Mouse (Mus musculus) embryonic facial prominence, embryonic 14.5 days (tissue): ENCODE measurements at regions not wholly inside any gene's neighbourhood (a gene's known extent, or its start where the extent isn't known, plus 50 kb on each side); places are given as distances from the start of the nearest gene placed in this dataset.

Experiments used
- ATAC-seq: fragments of 200-750 bp; cut with Nextera tagmentation; 2 replicates; pipeline ENCODE4 v1.8.0; 2017; ENCODE audit warnings: low read depth, moderate number of reproducible peaks, moderate TSS enrichment
- DNase-seq: peaks from one replicate; pipeline ENCODE4 v3.0.0-alpha.2; 2015; ENCODE audit warnings: low spot score
- H3K27ac ChIP-seq: fragments of 300-500 bp; sonication (generic); replicated peaks from 2 replicates; pipeline ENCODE4 v1.5.1; 2014; ENCODE audit warnings: low read depth, mild to moderate bottlenecking, low read length, moderate library complexity
- H3K27me3 ChIP-seq: fragments of 300-500 bp; sonication (generic); replicated peaks from 2 replicates; pipeline ENCODE4 v1.6.1; 2014; ENCODE audit warnings: low read length; ENCODE audit not compliant: control insufficient read depth, insufficient read depth
- H3K36me3 ChIP-seq: fragments of 300-500 bp; sonication (generic); 2 replicates; pipeline ENCODE4 v1.6.1; 2014; ENCODE audit warnings: low read length, mixed read lengths; ENCODE audit not compliant: control insufficient read depth, insufficient read depth
- H3K4me1 ChIP-seq: fragments of 300-500 bp; sonication (generic); 2 replicates; pipeline ENCODE4 v1.6.1; 2014; ENCODE audit warnings: antibody characterized with exemption, low read length; ENCODE audit not compliant: control insufficient read depth, insufficient read depth
- H3K4me2 ChIP-seq: fragments of 300-500 bp; sonication (generic); 2 replicates; pipeline ENCODE4 v1.6.1; 2014; ENCODE audit warnings: low read depth, mild to moderate bottlenecking, low read length, moderate library complexity, mixed read lengths
- H3K4me3 ChIP-seq: fragments of 300-500 bp; sonication (generic); 2 replicates; pipeline ENCODE4 v1.5.1; 2014; ENCODE audit warnings: low read depth, mild to moderate bottlenecking, low read length
- H3K9ac ChIP-seq: fragments of 300-500 bp; sonication (generic); 2 replicates; pipeline ENCODE4 v1.6.1; 2014; ENCODE audit warnings: low read depth, mild to moderate bottlenecking, low read length, moderate library complexity, mixed read lengths
- H3K9me3 ChIP-seq: fragments of 300-500 bp; sonication (generic); 2 replicates; pipeline ENCODE4 v1.6.1; 2016; ENCODE audit warnings: low read length; ENCODE audit not compliant: control insufficient read depth
- WGBS: fragments of 180-500 bp; shearing (Covaris S2); extraction: QIAGEN DNeasy Blood & Tissue Kit; methylation state at CpG from one replicate; pipeline ENCODE4 v1.1.7; 2014; 5-methylcytosine and 5-hydroxymethylcytosine counted together

DNA sequence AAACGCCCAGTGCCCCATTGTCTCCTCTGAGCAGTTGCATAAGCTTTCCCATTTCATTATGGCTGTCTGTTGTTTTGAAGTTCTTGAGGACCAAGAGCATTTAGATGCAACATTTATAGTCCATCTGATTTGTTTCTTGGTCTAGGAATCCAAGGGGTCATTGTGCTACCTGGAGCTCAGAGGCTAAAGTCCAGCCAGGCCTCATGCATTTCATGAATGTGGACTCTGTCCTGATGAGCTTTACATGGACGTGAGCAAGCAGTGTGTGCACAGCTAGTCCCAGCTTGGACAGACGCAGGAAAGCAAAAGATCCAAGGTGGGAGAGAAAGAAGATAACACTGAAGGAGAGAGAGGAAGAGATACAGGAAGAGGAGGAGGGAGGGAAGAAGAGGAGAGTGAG, 496.0 kb upstream of the 3110018I06Rik start:
- ATAC-seq (no peak), DNase-seq (no peak)
- Histone ChIP-seq H3K27ac (no peak overlapping the region), H3K9ac (no peak overlapping the region), H3K9me3 (no peaks in the 10 kb centered on the region), H3K27me3 (no peaks in the 10 kb centered on the region), H3K4me3 (no peak overlapping the region), H3K36me3 (no peaks in the 10 kb centered on the region), H3K4me2 (no peak overlapping the region), H3K4me1 (no peaks in the 10 kb centered on the region)
- 64% methylated on average over 3 of the region's 3 CpGs for WGBS

DNA sequence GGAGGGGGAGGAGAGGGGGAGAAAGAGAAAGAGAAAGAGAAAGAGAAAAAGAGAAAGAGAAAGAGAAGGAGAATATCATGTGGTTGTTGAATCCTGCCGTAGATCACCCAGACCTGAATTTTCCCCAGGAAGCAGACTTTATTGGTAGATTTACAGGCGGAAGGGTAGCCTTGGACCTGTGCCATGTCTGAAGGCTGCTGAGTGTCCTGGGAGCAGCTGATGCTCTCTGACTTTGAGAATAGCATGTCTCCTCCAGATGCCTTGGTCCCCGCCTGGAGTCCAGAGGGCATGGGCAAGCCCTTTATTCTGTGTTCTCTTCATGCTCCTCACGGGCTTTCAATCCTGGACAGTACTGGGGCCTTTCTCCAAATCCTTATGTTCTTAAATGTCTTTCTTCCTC, 495.4 kb upstream of the 3110018I06Rik start:
- no peak overlapping the region for H3K4me3 ChIP-seq

DNA sequence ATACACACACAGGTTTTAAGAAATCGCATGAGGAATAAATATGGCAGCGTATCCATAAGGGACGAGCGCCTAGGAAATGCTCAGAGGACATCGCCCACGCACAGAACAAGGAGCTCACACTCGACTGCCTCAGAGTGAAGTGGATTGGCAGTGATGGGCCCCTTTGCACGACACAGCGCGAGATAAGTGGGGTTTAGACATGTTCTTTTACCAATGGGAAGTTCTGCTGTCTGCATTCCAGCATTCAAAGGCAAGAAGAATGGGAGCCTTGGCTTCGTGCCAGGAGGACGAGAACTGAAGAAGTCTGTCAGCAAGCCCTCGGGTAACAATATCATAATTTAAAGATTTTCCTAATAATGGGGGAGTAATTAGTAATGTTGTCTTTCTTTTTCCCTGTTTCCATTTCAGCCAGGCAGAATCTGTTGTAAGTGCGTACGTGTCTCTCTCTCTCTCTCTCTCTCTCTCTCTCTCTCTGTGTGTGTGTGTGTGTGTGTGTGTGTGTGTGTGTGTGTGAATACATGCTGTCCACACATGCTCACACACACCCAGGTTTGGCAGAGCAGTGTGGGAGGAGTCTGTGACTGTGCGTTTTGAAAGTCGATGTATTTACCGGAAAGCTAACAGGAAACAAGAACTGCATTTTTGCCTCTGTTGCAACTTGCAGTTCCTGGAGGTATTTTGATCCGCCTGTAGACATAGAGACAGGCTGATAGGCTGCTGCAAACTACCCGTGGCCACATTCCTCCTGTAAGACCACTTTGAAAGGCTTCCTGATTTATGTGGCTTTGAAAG, 477.2 kb upstream of the 3110018I06Rik start:
- 53% methylated on average over 20 of the region's 20 CpGs for WGBS
- Histone ChIP-seq H3K9me3 (no peaks in the 10 kb centered on the region), H3K4me2 (peak overlapping the region; percentile 38)

More for the DNA sequence above, 495.4 kb upstream of the 3110018I06Rik start:
- no peaks in the 10 kb centered on the region for H3K4me1 ChIP-seq
- DNase-seq, result no peak
- no peaks in the 10 kb centered on the region for H3K27me3 ChIP-seq
- no peak overlapping the region for H3K9ac ChIP-seq
- H3K4me2 ChIP-seq, result no peak overlapping the region
- no peak overlapping the region for H3K27ac ChIP-seq
- 77% methylated on average over 4 of the region's 4 CpGs for WGBS
- no peaks in the 10 kb centered on the region for H3K36me3 ChIP-seq
- ATAC-seq, result no peak
- H3K9me3 ChIP-seq, result no peaks in the 10 kb centered on the region

DNA sequence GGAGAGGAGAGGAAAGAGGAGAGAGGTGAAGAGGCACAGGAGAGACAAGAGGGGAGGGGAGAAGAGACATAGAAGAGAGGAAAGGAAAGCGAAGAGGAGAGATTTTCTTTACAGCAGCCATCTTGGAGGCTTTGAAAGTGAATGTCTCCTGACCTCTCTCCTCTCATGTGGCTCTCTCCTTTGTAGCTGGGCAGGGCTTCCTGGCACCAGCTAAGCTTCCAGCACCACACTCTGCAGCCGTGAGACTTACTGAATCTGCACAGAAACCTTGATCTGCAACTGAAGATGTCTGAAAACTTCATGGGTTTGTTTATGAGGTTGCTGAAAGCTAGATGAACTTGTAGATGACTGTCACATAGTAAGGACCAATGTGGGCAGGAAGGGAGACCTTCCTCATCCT, 471.6 kb upstream of the 3110018I06Rik start:
- ATAC-seq (no peak), DNase-seq (no peak)
- Histone ChIP-seq H3K36me3 (no peaks in the 10 kb centered on the region), H3K4me3 (no peak overlapping the region), H3K9ac (no peak overlapping the region), H3K27me3 (no peaks in the 10 kb centered on the region), H3K9me3 (no peaks in the 10 kb centered on the region), H3K4me2 (no peak overlapping the region), H3K4me1 (0 out of 2 replicates have a peak, but pooled peaks cover 2% of the 10 kb centered on the region), H3K27ac (no peak overlapping the region)
- WGBS, result 78% methylated on average over 2 of the region's 2 CpGs

More for the DNA sequence above, 477.2 kb upstream of the 3110018I06Rik start:
- Histone ChIP-seq H3K9ac (no peak overlapping the region), H3K27me3 (no peaks in the 10 kb centered on the region), H3K27ac (peak overlapping the region; percentile 57), H3K4me1 (peaks cover 6% of the 10 kb centered on the region; the same call in 1 of the 2 replicates), H3K36me3 (no peaks in the 10 kb centered on the region), H3K4me3 (no peak overlapping the region; the same call in 1 of the 2 replicates)
- DNase-seq, result peak; percentile 89
- ATAC-seq, result peak; percentile 92

DNA sequence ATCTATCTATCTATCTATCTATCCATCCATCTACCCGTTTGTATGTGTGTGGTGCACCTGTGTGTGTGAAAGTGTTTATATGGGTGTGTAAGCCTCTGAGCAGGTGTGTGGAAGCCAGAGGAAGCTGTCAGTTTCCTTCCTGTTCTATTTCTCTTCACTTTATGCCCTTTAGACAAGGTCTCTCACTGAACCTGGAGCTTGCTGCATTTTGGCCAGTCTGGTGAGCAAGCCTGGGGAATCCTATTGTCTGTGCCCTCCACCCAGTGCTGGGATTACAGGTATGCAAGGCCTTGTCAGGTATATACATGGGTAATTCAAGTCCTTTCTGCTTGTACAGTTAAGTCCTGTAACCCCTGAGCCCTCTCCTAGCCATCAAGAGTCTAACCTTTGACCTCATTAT, 466.6 kb upstream of the 3110018I06Rik start:
- Histone ChIP-seq H3K9me3 (no peaks in the 10 kb centered on the region), H3K9ac (no peak overlapping the region), H3K4me2 (no peak overlapping the region), H3K4me1 (no peaks in the 10 kb centered on the region), H3K4me3 (no peak overlapping the region), H3K36me3 (no peaks in the 10 kb centered on the region), H3K27ac (no peak overlapping the region), H3K27me3 (0 out of 2 replicates have a peak, but pooled peaks cover 6% of the 10 kb centered on the region)
- DNase-seq, result no peak
- 88% methylated on average over 1 of the region's 1 CpGs for WGBS
- no peak for ATAC-seq

DNA sequence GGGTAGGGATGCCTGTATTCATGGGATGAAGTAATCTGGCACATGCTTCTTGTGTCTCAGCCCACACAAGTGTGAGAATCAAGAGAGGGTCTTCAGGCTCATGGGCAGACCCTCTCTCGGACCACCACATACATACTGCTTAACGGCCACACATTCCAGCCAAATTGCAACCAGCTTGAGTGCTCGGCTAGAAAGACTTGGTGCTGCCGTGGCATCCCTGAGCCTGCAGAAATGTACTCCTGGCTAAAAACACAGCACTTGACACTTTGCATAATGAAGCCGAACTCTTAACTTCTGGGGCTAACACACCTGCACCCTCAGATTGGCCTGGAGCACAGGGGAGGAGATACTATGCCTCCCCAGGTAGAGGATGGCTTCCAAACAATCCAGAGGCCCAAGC, 461.6 kb upstream of the 3110018I06Rik start:
- Histone ChIP-seq H3K4me3 (no peak overlapping the region), H3K9ac (no peak overlapping the region), H3K4me2 (no peak overlapping the region), H3K9me3 (no peaks in the 10 kb centered on the region), H3K27me3 (peaks cover 13% of the 10 kb centered on the region; the same call in 1 of the 2 replicates), H3K4me1 (no peaks in the 10 kb centered on the region; the same call in 1 of the 2 replicates), H3K27ac (no peak overlapping the region), H3K36me3 (no peaks in the 10 kb centered on the region)
- ATAC-seq (no peak), DNase-seq (no peak)
- 44% methylated on average over 5 of the region's 5 CpGs for WGBS

DNA sequence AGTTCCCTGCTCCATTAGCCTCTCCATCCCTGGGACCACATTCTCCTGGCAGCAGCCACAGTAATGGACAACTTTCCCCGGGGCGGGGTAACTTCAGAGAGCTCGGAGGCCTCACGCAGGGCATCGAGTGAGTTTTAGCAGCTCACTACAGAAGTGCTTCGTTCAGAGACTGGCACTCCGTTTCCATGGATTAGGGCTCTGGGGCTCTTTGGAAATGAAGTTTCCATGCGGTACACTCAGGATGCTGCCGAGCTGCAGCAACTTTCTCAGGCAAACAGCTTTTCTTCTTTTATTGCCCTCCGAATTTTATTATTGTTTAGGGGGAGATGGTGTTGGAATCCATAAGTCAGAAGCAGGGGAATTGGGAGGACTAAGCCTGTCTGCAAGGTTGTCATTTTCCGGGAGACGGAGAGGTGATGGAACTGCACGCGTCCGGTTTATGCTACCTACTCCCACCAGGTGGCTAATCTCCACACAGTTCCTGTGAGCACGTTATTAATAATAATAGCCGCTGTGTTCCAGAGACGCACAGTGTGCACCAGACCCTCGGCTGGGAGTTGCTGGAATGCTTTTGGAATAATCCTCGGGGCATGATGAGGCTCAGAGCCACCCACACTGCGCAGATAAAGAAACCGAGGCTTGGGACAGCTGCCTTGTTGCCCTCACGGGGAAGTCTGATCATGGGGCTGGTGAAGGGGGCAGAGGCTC, 460.4 kb upstream of the 3110018I06Rik start:
- DNase-seq (peak; percentile 35), ATAC-seq (peak; percentile 60; the same call in 1 of the 2 replicates)
- WGBS, result 22% methylated on average over 23 of the region's 23 CpGs
- H3K4me3 ChIP-seq, result no peak overlapping the region
- no peak overlapping the region for H3K9ac ChIP-seq
- H3K9me3 ChIP-seq, result no peaks in the 10 kb centered on the region
- peak overlapping the region; percentile 27 for H3K4me2 ChIP-seq
- no peak overlapping the region for H3K27ac ChIP-seq
- peaks cover 13% of the 10 kb centered on the region; the same call in 1 of the 2 replicates for H3K27me3 ChIP-seq
- no peaks in the 10 kb centered on the region for H3K36me3 ChIP-seq
- H3K4me1 ChIP-seq, result no peaks in the 10 kb centered on the region; the same call in 1 of the 2 replicates

DNA sequence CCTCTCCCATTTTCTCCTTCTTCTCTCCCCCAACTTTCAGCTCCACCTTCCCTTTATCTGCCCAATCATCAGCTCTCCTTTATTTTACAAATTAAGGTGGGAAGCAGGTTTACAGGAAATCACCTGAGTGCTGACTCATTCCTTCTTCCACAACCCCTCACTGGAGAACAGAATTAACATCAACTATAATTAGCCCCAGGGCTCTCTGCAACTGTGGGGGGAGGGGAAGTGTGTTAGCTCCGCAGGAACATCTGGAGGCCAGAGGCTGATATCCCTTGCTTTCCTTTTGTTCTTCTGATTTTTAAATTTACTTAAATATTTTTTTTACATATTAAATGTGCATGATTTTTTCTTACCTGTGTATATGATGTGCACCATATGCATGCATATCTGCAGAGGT, 459.4 kb upstream of the 3110018I06Rik start:
- DNase-seq (peak; percentile 19), ATAC-seq (no peak)
- H3K4me1 ChIP-seq, result no peaks in the 10 kb centered on the region; the same call in 1 of the 2 replicates
- no peak overlapping the region for H3K4me2 ChIP-seq
- no peak overlapping the region for H3K4me3 ChIP-seq
- H3K36me3 ChIP-seq, result no peaks in the 10 kb centered on the region
- H3K9ac ChIP-seq, result no peak overlapping the region
- peaks cover 13% of the 10 kb centered on the region; the same call in 1 of the 2 replicates for H3K27me3 ChIP-seq
- 22% methylated on average over 1 of the region's 1 CpGs for WGBS
- 0 out of 2 replicates have a peak, but pooled peaks cover 5% of the 10 kb centered on the region for H3K9me3 ChIP-seq
- H3K27ac ChIP-seq, result no peak overlapping the region
